8 mouse cellular contexts compared by ENCODE assay signal in the genomic region with DNA sequence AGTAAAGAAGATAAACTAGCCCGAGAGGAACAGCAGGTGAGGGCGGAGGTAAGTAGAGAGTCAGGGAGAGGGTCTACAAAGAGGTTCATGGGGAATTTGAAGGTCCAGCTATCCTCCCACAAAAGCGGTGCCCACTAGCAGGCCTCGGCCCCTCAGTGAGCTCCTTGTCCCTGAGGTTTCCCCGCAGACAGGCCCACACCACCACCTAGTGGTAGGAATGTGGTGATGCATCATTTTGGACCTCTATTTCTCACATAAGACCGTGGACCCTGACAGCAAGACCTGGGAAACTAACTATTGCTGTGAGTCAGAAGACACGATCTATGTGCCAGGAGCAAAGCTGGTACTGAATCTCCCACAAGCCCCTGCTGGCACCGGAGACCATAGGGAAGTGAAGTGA. TPM values are rescaled to one million over a fixed set of nuclear protein-coding genes. Genes with fewer than 3 reads are reported as not detected.
DNase-seq lines count a peak whose midpoint lies in the region; ATAC-seq lines count a peak whose summit lies in the region.

No protein-coding gene starts in this region.

- H3K27ac ChIP-seq in neural tube, embryonic 15.5 days (replicated peaks), result no peak overlapping the region
- H3K27ac ChIP-seq in neural tube, embryonic 13.5 days (replicated peaks), result no peak overlapping the region

- DNase-seq in neural tube, embryonic 10.5 days (ENCODE audit: extremely low spot score, low spot score), result peak; percentile 84
- DNase-seq in cerebellum, adult 9-11 months, result peak; percentile 66
- peak; percentile 72 to 84 for DNase-seq in frontal cortex, postnatal 36 days (ENCODE audit: low spot score in 2 of 2)
- peak; percentile 87 for DNase-seq in induced T-regulatory cell, adult 2 months (ENCODE audit: low read depth)
- DNase-seq in left cerebral cortex, postnatal 25 days (ENCODE audit: low spot score in 2 of 2), result peak; percentile 76 to 84
- DNase-seq in telencephalon, adult 2 months (ENCODE audit: low read depth, low spot score), result peak; percentile 35

- H3K4me1 ChIP-seq in neural tube, embryonic 15.5 days, result no peaks in the 10 kb centered on the region
- H3K4me1 ChIP-seq in neural tube, embryonic 13.5 days (replicated peaks), result no peaks in the 10 kb centered on the region

- no peak overlapping the region for H3K4me2 ChIP-seq in neural tube, embryonic 15.5 days
- no peak overlapping the region for H3K4me2 ChIP-seq in neural tube, embryonic 13.5 days

- H3K36me3 ChIP-seq in neural tube, embryonic 15.5 days, result no peaks in the 10 kb centered on the region
- no peaks in the 10 kb centered on the region for H3K36me3 ChIP-seq in neural tube, embryonic 13.5 days

- H3K9ac ChIP-seq in neural tube, embryonic 15.5 days (replicated peaks), result no peak overlapping the region
- no peak overlapping the region for H3K9ac ChIP-seq in neural tube, embryonic 13.5 days

- no peaks in the 10 kb centered on the region for H3K9me3 ChIP-seq in neural tube, embryonic 15.5 days (replicated peaks)
- no peaks in the 10 kb centered on the region for H3K9me3 ChIP-seq in neural tube, embryonic 13.5 days

- WGBS in neural tube, embryonic 15.5 days, result 19% methylated on average over 8 of the region's 8 CpGs
- 16% methylated on average over 8 of the region's 8 CpGs for WGBS in neural tube, embryonic 13.5 days

- no peak for ATAC-seq in neural tube, embryonic 15.5 days (ENCODE audit: low FRiP score)
- ATAC-seq in neural tube, embryonic 13.5 days (ENCODE audit: low read depth), result peak; percentile 40; the same call in 1 of the 2 replicates

- H3K4me3 ChIP-seq in neural tube, embryonic 15.5 days (replicated peaks), result no peak overlapping the region
- H3K4me3 ChIP-seq in neural tube, embryonic 13.5 days, result no peak overlapping the region

- intact Hi-C loops in left cerebral cortex, postnatal 25 days (cut with DNase I), result no loop called here

- H3K27me3 ChIP-seq in neural tube, embryonic 15.5 days (replicated peaks), result no peaks in the 10 kb centered on the region
- 0 out of 2 replicates have a peak, but pooled peaks cover 4% of the 10 kb centered on the region for H3K27me3 ChIP-seq in neural tube, embryonic 13.5 days

RNA-seq across cellular contexts. Expression of gene Sectm1b, which starts 9.8 kb away (rescaled TPM):
- not detected in 2 replicates for polyA plus RNA-seq in neural tube, embryonic 15.5 days (2015; fragmentation: Nextera tagmentation; extraction: Ambion mirVana)
- total RNA-seq in left cerebral cortex, postnatal 25 days (2021), result not detected
- polyA plus RNA-seq in neural tube, embryonic 13.5 days (2015; fragmentation: Nextera tagmentation; extraction: Ambion mirVana), result not detected in 2 replicates

RNA-seq across cellular contexts. Expression of gene Cd7, which starts 14.3 kb away (rescaled TPM):
- polyA plus RNA-seq in neural tube, embryonic 15.5 days (2015; fragmentation: Nextera tagmentation; extraction: Ambion mirVana), result 5.2 TPM in 1 of 2 replicates, not detected in the other
- total RNA-seq in left cerebral cortex, postnatal 25 days (2021), result 1 to 10 TPM; 1.6 to 1.7 TPM
- 0.20 TPM in 1 of 2 replicates, not detected in the other for polyA plus RNA-seq in neural tube, embryonic 13.5 days (2015; fragmentation: Nextera tagmentation; extraction: Ambion mirVana)

RNA-seq across cellular contexts. Expression of gene Sectm1a, which starts 27.5 kb away (rescaled TPM):
- 0.98 TPM in 1 of 2 replicates, not detected in the other for polyA plus RNA-seq in neural tube, embryonic 15.5 days (2015; fragmentation: Nextera tagmentation; extraction: Ambion mirVana)
- total RNA-seq in left cerebral cortex, postnatal 25 days (2021), result not detected
- polyA plus RNA-seq in neural tube, embryonic 13.5 days (2015; fragmentation: Nextera tagmentation; extraction: Ambion mirVana), result not detected in 2 replicates

Comparison
In these comparisons a context has a peak if more than half of its experiments do, and no peak if none do; other contexts are left out.
1. DNase-seq: peak in every context shown above with its lines; median percentile 87 in induced T-regulatory cell, adult 2 months; 84 in neural tube, embryonic 10.5 days; 80 in left cerebral cortex, postnatal 25 days; 78 in frontal cortex, postnatal 36 days; 66 in cerebellum, adult 9-11 months; 35 in telencephalon, adult 2 months.